Mouse (Mus musculus): ENCODE data around the gene Pawr.

Pawr gene

GRCm38 (mm10) chr10:108356601-108357187 lies 24.8 kb downstream of the Pawr start:
- peak; percentile 50 for DNase-seq (ENCODE audit: low spot score)

- DNase-seq (ENCODE audit: low spot score), result no peak
Measured at GRCm38 (mm10) chr10:108359974-108360373, 28.1 kb downstream of the Pawr start.

GRCm38 (mm10) chr10:108360801-108361200 lies 28.9 kb downstream of the Pawr start:
- no peak for DNase-seq (ENCODE audit: low spot score)

- DNase-seq (ENCODE audit: low spot score), result no peak
Measured at GRCm38 (mm10) chr10:108361419-108362155, 29.7 kb downstream of the Pawr start.

- no peak for DNase-seq (ENCODE audit: low spot score)
Measured at GRCm38 (mm10) chr10:108363932-108364331, 32.0 kb downstream of the Pawr start.

- no peak for DNase-seq (ENCODE audit: low spot score)
Measured at GRCm38 (mm10) chr10:108364946-108365719, 33.2 kb downstream of the Pawr start.

- no peak for DNase-seq (ENCODE audit: low spot score)
Measured at GRCm38 (mm10) chr10:108366251-108366650, 34.3 kb downstream of the Pawr start.

- DNase-seq (ENCODE audit: low spot score), result peak; percentile 50
Measured at GRCm38 (mm10) chr10:108368358-108368757, 36.4 kb downstream of the Pawr start.

- DNase-seq (ENCODE audit: low spot score), result no peak
Measured at GRCm38 (mm10) chr10:108372258-108372657, 40.3 kb downstream of the Pawr start.

GRCm38 (mm10) chr10:108372858-108373257 lies 40.9 kb downstream of the Pawr start:
- DNase-seq (ENCODE audit: low spot score), result no peak

GRCm38 (mm10) chr10:108375796-108376195 lies 43.9 kb downstream of the Pawr start:
- no peak for DNase-seq (ENCODE audit: low spot score)

- DNase-seq (ENCODE audit: low spot score), result no peak
Measured at GRCm38 (mm10) chr10:108376366-108376765, 44.4 kb downstream of the Pawr start.

- no peak for DNase-seq (ENCODE audit: low spot score)
Measured at GRCm38 (mm10) chr10:108377369-108377768, 45.4 kb downstream of the Pawr start.

- DNase-seq (ENCODE audit: low spot score), result no peak
Measured at GRCm38 (mm10) chr10:108378062-108378461, 46.1 kb downstream of the Pawr start.

GRCm38 (mm10) chr10:108378479-108378878 lies 46.6 kb downstream of the Pawr start:
- DNase-seq (ENCODE audit: low spot score), result no peak

- no peak for DNase-seq (ENCODE audit: low spot score)
Measured at GRCm38 (mm10) chr10:108380715-108381114, 48.8 kb downstream of the Pawr start.

- no peak for DNase-seq (ENCODE audit: low spot score)
Measured at GRCm38 (mm10) chr10:108384153-108384769, 52.3 kb downstream of the Pawr start.

GRCm38 (mm10) chr10:108385480-108385955 lies 53.6 kb downstream of the Pawr start:
- DNase-seq (ENCODE audit: low spot score), result no peak

GRCm38 (mm10) chr10:108388410-108388915 lies 56.5 kb downstream of the Pawr start:
- no peak for DNase-seq (ENCODE audit: low spot score)

GRCm38 (mm10) chr10:108389178-108389926 lies 57.4 kb downstream of the Pawr start:
- DNase-seq (ENCODE audit: low spot score), result no peak

- DNase-seq (ENCODE audit: low spot score), result no peak
Measured at GRCm38 (mm10) chr10:108389927-108390287, 58.0 kb downstream of the Pawr start.
